Comparison of ENCODE assay signal across 8 mouse cellular contexts in genomic region chr17:32091032-32091363, GRCm38 (mm10). TPM values are rescaled to one million over a fixed set of nuclear protein-coding genes. Genes with fewer than 3 reads are reported as not detected.
A peak's percentile ranks its signal among the peaks of the same experiment; 100 is the strongest.
DNase-seq lines count a peak whose midpoint lies in the region; ATAC-seq and TF ChIP-seq lines count a peak whose summit lies in the region.

No protein-coding gene starts in this region.

- peak overlapping the region; percentile 50 for H3K9ac ChIP-seq in lung, embryonic 14.5 days
- H3K9ac ChIP-seq in intestine, embryonic 16.5 days (ENCODE audit: low read depth, low read length) = peak overlapping the region; percentile 61
- no peak overlapping the region for H3K9ac ChIP-seq in neural tube, embryonic 13.5 days

- peak; percentile 50 for ATAC-seq in lung, embryonic 14.5 days (ENCODE audit: insufficient read depth)
- ATAC-seq in erythroid progenitor cell, adult 5-6 weeks (replicated peaks; ENCODE audit: low FRiP score, poor library complexity, severe bottlenecking) = peak; percentile 22
- ATAC-seq in intestine, embryonic 16.5 days = no peak
- ATAC-seq in neural tube, embryonic 13.5 days (ENCODE audit: low read depth) = no peak; the same call in none of the 2 replicates

- WGBS in lung, embryonic 14.5 days = 15% methylated on average over 1 of the region's 1 CpGs
- WGBS in intestine, embryonic 16.5 days = 26% methylated on average over 1 of the region's 1 CpGs
- 13% methylated on average over 1 of the region's 1 CpGs for WGBS in neural tube, embryonic 13.5 days

- no peaks in the 10 kb centered on the region for H3K36me3 ChIP-seq in lung, embryonic 14.5 days (ENCODE audit: insufficient read depth)
- no peaks in the 10 kb centered on the region for H3K36me3 ChIP-seq in intestine, embryonic 16.5 days (ENCODE audit: control insufficient read depth, insufficient read depth, low read length)
- H3K36me3 ChIP-seq in neural tube, embryonic 13.5 days = no peaks in the 10 kb centered on the region

- peak overlapping the region; percentile 26 for H3K4me3 ChIP-seq in lung, embryonic 14.5 days (ENCODE audit: low read depth, low read length)
- H3K4me3 ChIP-seq in intestine, embryonic 16.5 days (ENCODE audit: low read length) = peak overlapping the region; percentile 46
- H3K4me3 ChIP-seq in neural tube, embryonic 13.5 days = peak overlapping the region; percentile 22

- no peaks in the 10 kb centered on the region for H3K4me1 ChIP-seq in lung, embryonic 14.5 days (ENCODE audit: insufficient read depth)
- H3K4me1 ChIP-seq in intestine, embryonic 16.5 days (ENCODE audit: control insufficient read depth, insufficient read depth, low read length) = peaks cover 10% of the 10 kb centered on the region
- H3K4me1 ChIP-seq in neural tube, embryonic 13.5 days (replicated peaks) = peaks cover 19% of the 10 kb centered on the region

- TF ChIP-seq CTCF in lung, embryonic 14.5 days (IDR thresholded peaks at IDR 0.05; ENCODE audit: low read depth) = no peak

- H3K4me2 ChIP-seq in lung, embryonic 14.5 days = peak overlapping the region; percentile 66
- H3K4me2 ChIP-seq in intestine, embryonic 16.5 days (ENCODE audit: low read depth, low read length) = peak overlapping the region; percentile 71
- peak overlapping the region; percentile 52 for H3K4me2 ChIP-seq in neural tube, embryonic 13.5 days

- DNase-seq in lung, embryonic 14.5 days = no peak
- no peak for DNase-seq in lung, postnatal 10 days
- no peak for DNase-seq in retina, embryonic 14.5 days (ENCODE audit: low spot score)
- DNase-seq in layer of hippocampus, adult 8-10 months (ENCODE audit: low spot score in 2 of 2) = no peak
- DNase-seq in cerebellum, postnatal 10 days = no peak

- H3K9me3 ChIP-seq in lung, embryonic 14.5 days (ENCODE audit: low read depth, low read length) = no peaks in the 10 kb centered on the region
- H3K9me3 ChIP-seq in intestine, embryonic 16.5 days (ENCODE audit: control insufficient read depth, low read length) = 0 out of 2 replicates have a peak, but pooled peaks cover 6% of the 10 kb centered on the region
- H3K9me3 ChIP-seq in neural tube, embryonic 13.5 days = 0 out of 2 replicates have a peak, but pooled peaks cover 3% of the 10 kb centered on the region

- no peaks in the 10 kb centered on the region for H3K27me3 ChIP-seq in lung, embryonic 14.5 days (ENCODE audit: insufficient read depth, low read length)
- no peaks in the 10 kb centered on the region for H3K27me3 ChIP-seq in intestine, embryonic 16.5 days (replicated peaks; ENCODE audit: control insufficient read depth, insufficient read depth, low read length)
- H3K27me3 ChIP-seq in neural tube, embryonic 13.5 days = no peaks in the 10 kb centered on the region

- H3K27ac ChIP-seq in lung, embryonic 14.5 days (ENCODE audit: low read depth) = peak overlapping the region; percentile 80
- peak overlapping the region; percentile 39; the same call in 1 of the 2 replicates for H3K27ac ChIP-seq in intestine, embryonic 16.5 days (ENCODE audit: low read length)
- peak overlapping the region; percentile 67 for H3K27ac ChIP-seq in neural tube, embryonic 13.5 days (replicated peaks)

RNA-seq across cellular contexts. Expression of gene Hsf2bp, which starts 54.8 kb away (rescaled TPM):
- polyA plus RNA-seq in lung, embryonic 14.5 days (2014; fragmentation: Nextera tagmentation; extraction: Ambion mirVana) = 0.38 and 0.55 TPM in 2 replicates
- total RNA-seq in erythroid progenitor cell, adult 5-6 weeks (2015; ENCODE audit: low replicate concordance) = not detected in 2 replicates
- total RNA-seq in erythroid progenitor cell, adult 5-6 weeks (2017; ENCODE audit: low replicate concordance) = not detected in 2 replicates
- 0.15 and 0.53 TPM in 2 replicates for polyA plus RNA-seq in intestine, embryonic 16.5 days (2015; fragmentation: Nextera tagmentation; extraction: Ambion mirVana)
- 0.38 and 0.59 TPM in 2 replicates for polyA plus RNA-seq in neural tube, embryonic 13.5 days (2015; fragmentation: Nextera tagmentation; extraction: Ambion mirVana)
- 1 to 10 TPM in 2 of 4 experiments, under 1 TPM in 2; 0.35 to 1.6 (median 1.2) TPM for total RNA-seq in layer of hippocampus, adult 8-10 months (2022)

RNA-seq across cellular contexts. Expression of gene Rrp1b, which starts 55.1 kb away (rescaled TPM):
- polyA plus RNA-seq in lung, embryonic 14.5 days (2014; fragmentation: Nextera tagmentation; extraction: Ambion mirVana) = 76.5 and 77.5 TPM in 2 replicates
- 4.0 and 8.8 TPM in 2 replicates for total RNA-seq in erythroid progenitor cell, adult 5-6 weeks (2015; ENCODE audit: low replicate concordance)
- total RNA-seq in erythroid progenitor cell, adult 5-6 weeks (2017; ENCODE audit: low replicate concordance) = 1.5 and 5.4 TPM in 2 replicates
- polyA plus RNA-seq in intestine, embryonic 16.5 days (2015; fragmentation: Nextera tagmentation; extraction: Ambion mirVana) = 41.2 and 49.5 TPM in 2 replicates
- polyA plus RNA-seq in neural tube, embryonic 13.5 days (2015; fragmentation: Nextera tagmentation; extraction: Ambion mirVana) = 33.1 and 40.4 TPM in 2 replicates
- total RNA-seq in layer of hippocampus, adult 8-10 months (2022) = 10 to 100 TPM; 18.4 to 23.4 (median 19.3) TPM

Comparison
In these comparisons a context has a peak if more than half of its experiments do, and no peak if none do; other contexts are left out.
1. ATAC-seq: peak in lung, embryonic 14.5 days (single experiment) and erythroid progenitor cell, adult 5-6 weeks (single experiment); none in intestine, embryonic 16.5 days (single experiment) and neural tube, embryonic 13.5 days (single experiment).
2. Peak in every context shown above with its lines, with median percentiles within 50 percentile points of each other: H3K27ac ChIP-seq, H3K4me2 ChIP-seq and H3K4me3 ChIP-seq.